Mouse (Mus musculus) adrenal gland, adult 10 weeks (tissue): ENCODE data around the gene Havcr1. TPM values are rescaled to one million over a fixed set of nuclear protein-coding genes. Genes with fewer than 3 reads are reported as not detected.

Experiments
- polyA plus RNA-seq: library from polyadenylated mRNA; stranded (reverse); fragments of 350-450 nt; fragmentation: Illumina TruSeq; extraction: RNeasy Lipid Tissue Mini Kit (QIAGEN cat#74804); gene quantifications from one replicate; pipeline ENCODE4 v1.2.3, GENCODE M21; 2014; ENCODE audit warnings: low read depth, low replicate concordance

The Havcr1 gene
- polyA plus RNA-seq = not detected

DNA sequence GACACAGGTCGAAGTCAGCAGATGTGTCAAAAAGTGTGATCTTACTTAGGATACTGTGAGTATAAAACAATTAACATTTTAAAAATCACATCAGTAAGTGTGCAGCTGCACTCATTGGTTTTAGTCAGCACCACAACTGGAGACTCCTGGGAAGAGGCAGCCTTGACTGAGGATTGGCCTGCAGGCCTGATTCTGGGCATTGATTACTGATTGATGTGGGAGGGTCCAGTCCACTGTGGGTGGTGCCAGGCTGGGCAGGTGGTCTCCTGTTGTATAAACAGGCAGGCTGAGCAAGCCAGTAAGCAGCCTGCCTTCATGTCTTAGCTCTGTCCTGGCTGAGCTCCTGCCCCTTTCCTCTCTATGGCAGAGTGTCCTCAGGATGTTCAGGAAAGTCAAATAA, at the start of gene Havcr1:
Gene Havcr1 (plus strand): TSS at position 5 of the 400 bp plus-strand sequence.

DNA sequence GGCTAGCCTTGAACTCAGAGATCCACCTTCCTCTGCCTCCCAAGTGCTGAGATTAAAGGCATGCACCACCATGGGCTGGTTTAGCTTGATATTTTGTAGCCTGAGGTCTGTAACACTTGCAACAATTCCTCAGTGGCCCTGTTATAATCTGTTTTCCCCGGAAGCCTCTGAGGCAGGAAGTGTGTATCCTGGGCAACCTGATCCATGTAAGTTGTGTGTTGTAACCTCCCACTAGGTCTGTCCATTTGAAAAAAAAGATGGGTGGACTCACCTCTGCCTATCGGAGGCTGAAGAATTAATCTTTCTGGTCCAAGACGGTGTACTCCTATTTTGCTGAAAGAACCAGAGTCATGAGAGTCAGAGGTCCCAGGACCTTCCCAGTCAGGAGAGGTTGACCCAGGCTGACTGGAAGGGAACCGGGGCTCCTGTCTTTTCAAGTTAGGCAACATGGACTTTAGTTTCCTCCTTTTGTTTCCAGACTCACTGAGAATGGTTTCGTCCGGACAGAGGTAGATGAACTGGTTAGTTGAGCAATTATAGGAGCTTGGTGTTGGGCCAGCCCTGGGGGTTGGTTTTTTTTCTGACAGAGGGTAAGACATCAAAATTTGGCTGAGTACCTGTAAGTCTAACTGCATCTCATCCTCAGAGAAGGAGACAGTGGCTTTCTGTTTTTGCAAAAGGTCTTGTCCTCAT, 28.1 kb upstream of the Havcr1 start, which contains the start of gene Timd2:
Gene Timd2 (minus strand): TSS at position 398 of the 693 bp plus-strand sequence.

DNA sequence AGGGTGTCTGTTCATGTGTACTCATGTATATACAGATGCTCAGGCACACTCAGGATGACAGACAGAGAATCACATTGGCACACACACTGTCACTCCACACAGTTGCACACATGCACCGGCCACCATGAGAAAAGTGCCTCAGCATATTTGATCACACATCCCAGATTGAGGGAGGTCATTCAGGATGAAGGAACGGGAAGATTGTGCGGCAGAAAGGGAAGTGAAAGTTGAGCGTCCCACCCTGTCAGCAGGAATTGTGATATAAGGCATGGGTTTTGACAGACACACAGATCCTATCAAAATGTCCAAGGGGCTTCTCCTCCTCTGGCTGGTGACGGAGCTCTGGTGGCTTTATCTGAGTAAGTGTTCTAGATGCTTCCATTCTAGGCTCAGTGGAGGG, 75.6 kb downstream of the Havcr1 start, which contains the start of gene Timd4:
Gene Timd4 (plus strand): TSS at position 290 of the 400 bp plus-strand sequence.

Other genes starting within 250 kb of the Havcr1 start
- not detected for gene Gm12169, start 210.9 kb upstream of the Havcr1 start, polyA plus RNA-seq
- gene BC053393, start 163.5 kb upstream of the Havcr1 start, polyA plus RNA-seq = not detected
- gene Dppa1, start 105.8 kb upstream of the Havcr1 start, polyA plus RNA-seq = not detected
- gene Timd2, start 28.0 kb upstream of the Havcr1 start, polyA plus RNA-seq = not detected
- gene Timd4, start 75.7 kb downstream of the Havcr1 start, polyA plus RNA-seq = 0.87 TPM